8 mouse cellular contexts compared by ENCODE assay signal in genomic region chr15:27923280-27923986, GRCm38 (mm10).
DNase-seq lines count a peak whose midpoint lies in the region; ATAC-seq and TF ChIP-seq lines count a peak whose summit lies in the region.

No protein-coding gene starts in this region.

- TF ChIP-seq CTCF in cortical plate, adult 2 months (IDR thresholded peaks at IDR 0.05; ENCODE audit: extremely low read depth, insufficient read depth, low read length), result no peak
- peak; percentile 31; the same call in 1 of the 2 replicates for TF ChIP-seq CTCF in hindbrain, postnatal 0 days (IDR thresholded peaks at IDR 0.05; ENCODE audit: low read depth)

- ATAC-seq in hindbrain, postnatal 0 days, result peak; percentile 93
- peak; percentile 79 for ATAC-seq in megakaryocyte progenitor cell, adult 5-6 weeks (replicated peaks; ENCODE audit: poor library complexity)

- peak overlapping the region; percentile 52 for H3K4me2 ChIP-seq in hindbrain, postnatal 0 days (ENCODE audit: low read depth, low read length)

- H3K27me3 ChIP-seq in hindbrain, postnatal 0 days (ENCODE audit: insufficient read depth, low read length), result no peaks in the 10 kb centered on the region

- DNase-seq in adrenal gland, adult (ENCODE audit: inconsistent age in 2 of 2, low spot score in 1 of 2), result peak; percentile 85 to 91
- DNase-seq in adrenal gland, postnatal 4 days (ENCODE audit: low spot score in 2 of 2), result no peak
- DNase-seq in gastrocnemius, adult 8-10 months (ENCODE audit: low spot score in 2 of 2), result peak; percentile 33 to 44
- peak; percentile 90 for DNase-seq in hindbrain, postnatal 0 days (ENCODE audit: low spot score)
- peak; percentile 73 to 78 for DNase-seq in left cerebral cortex, postnatal 14 days (ENCODE audit: low spot score in 2 of 2)
- peak; percentile 73 for DNase-seq in right cerebral cortex, postnatal 4 days

- no peaks in the 10 kb centered on the region for H3K36me3 ChIP-seq in hindbrain, postnatal 0 days (ENCODE audit: insufficient read depth, low read length)

- 0 out of 2 replicates have a peak, but pooled peaks have one; percentile 31 for TF ChIP-seq POLR2A in cortical plate, adult 2 months (IDR thresholded peaks at IDR 0.05; ENCODE audit: extremely low read depth, insufficient read depth, low read length)

- intact Hi-C loops in left cerebral cortex, postnatal 14 days (cut with DNase I), result no loop called here

- peak overlapping the region; percentile 40 for H3K9ac ChIP-seq in hindbrain, postnatal 0 days (replicated peaks; ENCODE audit: low read length)

- no peak overlapping the region for H3K27ac ChIP-seq in cortical plate, adult 2 months (ENCODE audit: insufficient read depth, low read length)
- peak overlapping the region; percentile 72 for H3K27ac ChIP-seq in hindbrain, postnatal 0 days

- no peaks in the 10 kb centered on the region for H3K9me3 ChIP-seq in hindbrain, postnatal 0 days (ENCODE audit: low read length)

- H3K4me1 ChIP-seq in cortical plate, adult 2 months (ENCODE audit: control insufficient read depth, insufficient read depth, low read length), result peaks cover 9% of the 10 kb centered on the region; the same call in 1 of the 2 replicates
- peaks cover 30% of the 10 kb centered on the region for H3K4me1 ChIP-seq in hindbrain, postnatal 0 days (ENCODE audit: insufficient read depth, low read length)

- peak overlapping the region; percentile 30 for H3K4me3 ChIP-seq in cortical plate, adult 2 months (ENCODE audit: insufficient read depth, low read length)
- H3K4me3 ChIP-seq in hindbrain, postnatal 0 days (ENCODE audit: low read length), result peak overlapping the region; percentile 29

- WGBS in hindbrain, postnatal 0 days, result 9% methylated on average over 21 of the region's 21 CpGs

Comparison
In these comparisons a context has a peak if more than half of its experiments do, and no peak if none do; other contexts are left out.
1. DNase-seq: peak in adrenal gland, adult (2 of 2), gastrocnemius, adult 8-10 months (2 of 2), hindbrain, postnatal 0 days (single experiment), left cerebral cortex, postnatal 14 days (2 of 2) and right cerebral cortex, postnatal 4 days (single experiment); none in adrenal gland, postnatal 4 days (0 of 2).